Mouse (Mus musculus) C2C12 (cell line): Measurements from ENCODE around the gene Hsd17b14.

ENCODE experiments used
- CEBPB ChIP-seq: IDR thresholded peaks from one replicate; pipeline ENCODE4 v1.6.1; 2011; ENCODE audit warnings: low read depth, mild to moderate bottlenecking, control low read depth, moderate library complexity
- CTCF ChIP-seq: IDR thresholded peaks from one replicate; pipeline ENCODE4 v1.5.1; 2011; ENCODE audit not compliant: control insufficient read depth, insufficient read depth, insufficient read length
- MAX ChIP-seq: IDR thresholded peaks from one replicate; pipeline ENCODE4 v1.6.1; 2011; ENCODE audit warnings: mild to moderate bottlenecking, control low read depth

GRCm38 (mm10) chr7:45568601-45569473, 14.1 kb downstream of the Hsd17b14 start:
- TF ChIP-seq CTCF (no peak), MAX (no peak), CEBPB (no peak)
